Mouse (Mus musculus) intestine, postnatal 0 days (tissue): ENCODE measurements around the gene Plxnb1. TPM values are rescaled to one million over a fixed set of nuclear protein-coding genes. Genes with fewer than 3 reads are reported as not detected.

ENCODE experiments used
- ATAC-seq: fragments of 200-750 bp; cut with Nextera tagmentation; 2 replicates; pipeline ENCODE4 v1.8.0; 2017; ENCODE audit warnings: mild to moderate bottlenecking, moderate TSS enrichment, moderate library complexity
- H3K27ac ChIP-seq: fragments of 300-500 bp; sonication (generic); 2 replicates; pipeline ENCODE4 v1.5.1; 2014; ENCODE audit warnings: mild to moderate bottlenecking, low read depth, low read length, moderate library complexity
- H3K27me3 ChIP-seq: fragments of 300-500 bp; sonication (generic); replicated peaks from 2 replicates; pipeline ENCODE4 v1.6.1; 2014; ENCODE audit warnings: low read length, mixed read lengths; ENCODE audit not compliant: control insufficient read depth, insufficient read depth
- H3K36me3 ChIP-seq: fragments of 300-500 bp; sonication (generic); 2 replicates; pipeline ENCODE4 v1.6.1; 2014; ENCODE audit warnings: mild to moderate bottlenecking, moderate library complexity; ENCODE audit not compliant: control insufficient read depth, insufficient read depth
- H3K4me1 ChIP-seq: fragments of 300-500 bp; sonication (generic); replicated peaks from 2 replicates; pipeline ENCODE4 v1.6.1; 2014; ENCODE audit warnings: antibody characterized with exemption, low read length, mixed read lengths; ENCODE audit not compliant: control insufficient read depth, insufficient read depth
- H3K4me2 ChIP-seq: fragments of 300-500 bp; sonication (generic); replicated peaks from 2 replicates; pipeline ENCODE4 v1.6.1; 2014; ENCODE audit warnings: low read depth, mild to moderate bottlenecking, moderate library complexity
- H3K4me3 ChIP-seq: fragments of 300-500 bp; sonication (generic); 2 replicates; pipeline ENCODE4 v1.5.1; 2014; ENCODE audit warnings: low read depth, low read length
- H3K9ac ChIP-seq: fragments of 300-500 bp; sonication (generic); 2 replicates; pipeline ENCODE4 v1.6.1; 2014; ENCODE audit warnings: mild to moderate bottlenecking, low read depth, low read length
- H3K9me3 ChIP-seq: fragments of 300-500 bp; sonication (generic); 2 replicates; pipeline ENCODE4 v1.6.1; 2016; ENCODE audit warnings: mixed run types; ENCODE audit not compliant: control insufficient read depth
- CTCF ChIP-seq: sonication (generic); IDR thresholded peaks from 2 replicates; pipeline ENCODE4 v1.5.1; 2016; ENCODE audit warnings: low read depth, mild to moderate bottlenecking, control low read depth, antibody characterized with exemption, moderate library complexity
- WGBS: fragments of 180-500 bp; shearing (Covaris S2); extraction: QIAGEN DNeasy Blood & Tissue Kit; methylation state at CpG from one replicate; pipeline ENCODE4 v1.1.7; 2014; 5-methylcytosine and 5-hydroxymethylcytosine counted together
- polyA plus RNA-seq: library from polyadenylated mRNA; unstranded; fragments of >200 nt; fragmentation: Nextera tagmentation; extraction: Ambion mirVana; gene quantifications from 2 replicates; pipeline ENCODE4 v1.2.1, GENCODE M21; 2015

The Plxnb1 gene
- polyA plus RNA-seq, 1 experiment from 2014 or later: 1.6 TPM

DNA sequence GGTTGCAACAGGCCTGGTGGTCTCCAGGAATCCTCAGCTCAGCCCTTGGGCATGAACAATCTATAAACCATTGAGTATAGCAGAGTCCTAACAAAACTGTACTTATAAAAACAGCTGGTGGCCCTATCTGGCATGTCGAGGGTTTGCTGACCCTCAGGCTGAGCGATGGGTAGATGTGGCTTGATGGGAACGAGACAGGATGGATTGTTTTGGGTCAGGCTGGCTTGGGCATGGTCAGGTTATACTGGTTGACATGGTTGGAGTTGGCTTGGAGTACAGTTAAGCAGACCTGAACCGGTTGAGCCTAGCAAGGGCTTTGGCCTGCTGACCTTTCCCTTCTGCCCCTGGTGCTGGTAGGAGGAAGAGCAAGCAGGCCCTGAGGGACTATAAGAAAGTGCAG is 15.9 kb downstream of the Plxnb1 start:
- no peak for ATAC-seq
- TF ChIP-seq CTCF: no peak
- 80% methylated on average over 4 of the region's 4 CpGs for WGBS
- Histone ChIP-seq H3K4me1 (no peaks in the 10 kb centered on the region), H3K4me3 (no peak overlapping the region), H3K9ac (no peak overlapping the region), H3K4me2 (no peak overlapping the region), H3K27me3 (no peaks in the 10 kb centered on the region), H3K9me3 (no peaks in the 10 kb centered on the region), H3K36me3 (peaks cover 41% of the 10 kb centered on the region), H3K27ac (no peak overlapping the region)

DNA sequence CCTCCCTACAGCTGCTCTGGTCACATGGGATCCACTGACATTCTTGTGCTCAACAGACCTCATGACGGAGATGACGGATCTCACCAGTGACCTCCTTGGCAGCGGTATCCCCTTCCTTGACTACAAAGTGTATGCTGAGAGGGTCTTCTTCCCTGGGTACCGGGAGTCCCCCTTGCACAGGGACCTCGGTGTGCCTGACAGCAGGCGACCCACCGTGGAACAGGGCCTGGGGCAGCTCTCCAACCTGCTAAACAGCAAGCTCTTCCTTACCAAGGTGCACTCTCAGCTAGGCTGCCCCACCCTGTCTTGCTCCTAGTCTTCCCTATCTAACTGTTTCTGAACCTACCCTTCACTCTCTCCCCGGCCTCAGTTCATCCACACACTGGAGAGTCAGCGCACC is 16.4 kb downstream of the Plxnb1 start:
- Histone ChIP-seq H3K36me3 (peaks cover 37% of the 10 kb centered on the region), H3K9me3 (no peaks in the 10 kb centered on the region), H3K27ac (no peak overlapping the region), H3K4me3 (no peak overlapping the region), H3K4me1 (no peaks in the 10 kb centered on the region), H3K4me2 (no peak overlapping the region), H3K9ac (no peak overlapping the region), H3K27me3 (no peaks in the 10 kb centered on the region)
- no peak for TF ChIP-seq CTCF
- no peak for ATAC-seq
- WGBS: 92% methylated on average over 9 of the region's 9 CpGs

DNA sequence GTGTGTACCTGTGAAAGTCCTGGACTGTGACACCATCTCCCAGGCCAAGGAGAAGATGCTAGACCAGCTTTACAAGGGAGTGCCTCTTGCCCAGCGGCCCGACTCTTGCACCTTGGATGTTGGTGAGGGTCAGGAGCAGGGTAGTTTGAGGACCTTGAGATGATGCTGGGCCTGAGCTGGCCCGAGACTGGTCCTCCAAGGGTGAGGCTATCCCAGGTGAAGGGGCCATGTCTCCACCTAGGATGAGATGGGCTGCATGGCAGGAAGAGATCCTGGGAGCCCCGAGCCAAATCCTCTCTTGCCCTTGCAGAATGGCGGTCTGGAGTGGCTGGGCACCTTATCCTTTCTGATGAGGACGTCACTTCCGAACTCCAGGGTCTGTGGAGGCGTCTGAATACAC is 18.1 kb downstream of the Plxnb1 start:
- TF ChIP-seq CTCF: no peak
- 91% methylated on average over 8 of the region's 8 CpGs for WGBS
- H3K36me3 ChIP-seq: peaks cover 34% of the 10 kb centered on the region

DNA sequence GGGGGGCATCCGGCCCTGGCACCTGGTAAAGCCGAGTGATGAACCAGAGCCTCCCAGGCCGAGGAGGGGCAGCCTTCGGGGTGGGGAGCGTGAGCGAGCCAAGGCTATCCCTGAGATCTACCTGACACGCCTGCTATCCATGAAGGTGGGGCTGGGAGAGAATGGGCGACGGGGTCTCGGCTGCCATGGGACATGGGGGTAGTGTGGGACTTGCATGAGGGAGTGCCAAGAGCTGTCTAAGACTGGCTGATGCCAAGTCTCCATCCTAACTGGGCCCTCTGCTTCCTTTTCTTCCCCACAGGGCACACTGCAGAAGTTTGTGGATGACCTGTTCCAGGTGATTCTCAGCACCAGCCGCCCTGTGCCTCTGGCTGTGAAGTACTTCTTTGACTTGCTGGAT is 19.1 kb downstream of the Plxnb1 start:
- Histone ChIP-seq H3K27me3 (no peaks in the 10 kb centered on the region), H3K9ac (no peak overlapping the region), H3K4me2 (no peak overlapping the region), H3K27ac (no peak overlapping the region), H3K36me3 (peaks cover 29% of the 10 kb centered on the region), H3K4me1 (no peaks in the 10 kb centered on the region), H3K4me3 (no peak overlapping the region), H3K9me3 (no peaks in the 10 kb centered on the region)
- TF ChIP-seq CTCF: no peak
- WGBS: 91% methylated on average over 11 of the region's 11 CpGs
- ATAC-seq: no peak

More for the DNA sequence above, 18.1 kb downstream of the Plxnb1 start:
- Histone ChIP-seq H3K9me3 (no peaks in the 10 kb centered on the region), H3K4me1 (no peaks in the 10 kb centered on the region), H3K4me3 (no peak overlapping the region), H3K4me2 (no peak overlapping the region), H3K27me3 (no peaks in the 10 kb centered on the region), H3K27ac (no peak overlapping the region), H3K9ac (no peak overlapping the region)
- no peak for ATAC-seq

DNA sequence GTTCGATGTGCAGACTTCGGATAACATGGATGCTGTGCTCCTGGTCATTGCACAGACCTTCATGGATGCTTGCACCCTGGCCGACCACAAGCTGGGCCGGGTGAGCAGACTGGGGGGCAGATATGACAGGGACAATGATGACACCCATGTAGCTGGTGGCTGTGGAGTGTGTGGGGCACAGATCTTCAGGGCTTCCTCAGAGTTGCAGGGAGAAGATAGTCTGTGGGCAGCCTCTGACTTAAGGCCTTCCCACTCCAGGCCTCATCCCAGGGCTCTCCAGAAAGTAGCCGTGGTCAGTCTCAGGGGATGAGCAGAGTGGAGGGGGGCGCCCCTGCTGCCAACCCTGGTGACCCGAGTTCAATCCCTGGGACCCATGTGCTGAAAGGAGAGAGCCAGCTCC is 19.7 kb downstream of the Plxnb1 start:
- Histone ChIP-seq H3K4me2 (no peak overlapping the region), H3K4me1 (no peaks in the 10 kb centered on the region), H3K36me3 (peaks cover 28% of the 10 kb centered on the region), H3K27me3 (no peaks in the 10 kb centered on the region), H3K9ac (no peak overlapping the region), H3K9me3 (no peaks in the 10 kb centered on the region), H3K27ac (no peak overlapping the region; the same call in 1 of the 2 replicates), H3K4me3 (no peak overlapping the region)
- 86% methylated on average over 7 of the region's 7 CpGs for WGBS
- ATAC-seq: no peak
- no peak for TF ChIP-seq CTCF

DNA sequence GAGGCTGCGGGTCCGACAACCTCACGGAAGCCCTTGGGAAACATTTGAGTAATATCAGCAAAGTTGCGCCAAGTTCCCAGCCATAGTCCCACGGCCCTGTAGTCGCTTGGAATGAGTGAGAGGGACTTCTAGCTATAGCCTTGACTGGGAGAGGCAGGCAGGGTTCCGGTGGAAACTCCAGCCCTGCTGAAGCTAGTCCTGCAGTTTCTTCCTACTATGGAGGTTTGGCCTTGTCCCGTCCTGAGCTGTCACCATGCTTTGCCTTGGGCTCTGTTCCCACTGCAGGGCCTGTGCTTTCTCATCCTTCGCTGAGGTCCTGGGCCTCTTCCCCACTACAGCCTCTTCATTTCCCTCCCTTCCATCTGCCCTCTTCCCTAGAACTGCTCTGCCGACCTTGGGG is 21.0 kb downstream of the Plxnb1 start:
- no peak for TF ChIP-seq CTCF
- Histone ChIP-seq H3K27me3 (no peaks in the 10 kb centered on the region), H3K4me1 (no peaks in the 10 kb centered on the region), H3K4me3 (no peak overlapping the region), H3K9me3 (no peaks in the 10 kb centered on the region), H3K27ac (no peak overlapping the region), H3K36me3 (peaks cover 22% of the 10 kb centered on the region), H3K9ac (no peak overlapping the region), H3K4me2 (no peak overlapping the region)
- WGBS: 91% methylated on average over 10 of the region's 10 CpGs
- no peak for ATAC-seq

DNA sequence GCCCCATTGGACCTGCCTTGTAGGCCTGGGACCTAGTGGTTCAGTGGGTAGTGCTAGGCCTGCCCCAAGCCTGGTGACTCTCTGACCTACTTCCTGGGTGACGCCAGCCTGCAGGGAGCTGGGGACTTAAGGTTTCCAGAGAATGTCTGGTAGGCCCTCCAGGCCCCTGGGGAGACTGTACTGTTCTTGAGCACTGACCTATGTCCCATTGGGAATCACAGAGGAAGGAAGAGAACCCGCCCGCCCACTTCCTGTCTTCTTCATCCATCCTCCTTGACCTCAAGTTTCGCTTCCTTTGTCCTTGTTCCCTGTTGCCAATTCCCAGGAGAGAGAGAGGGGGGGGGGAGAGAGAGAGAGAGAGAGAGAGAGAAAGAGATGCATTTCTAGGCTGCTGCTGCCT is 22.9 kb downstream of the Plxnb1 start:
- H3K27me3 ChIP-seq: no peaks in the 10 kb centered on the region
- H3K4me3 ChIP-seq: no peak overlapping the region
- no peak for ATAC-seq
- TF ChIP-seq CTCF: no peak
- no peak overlapping the region for H3K9ac ChIP-seq
- no peak overlapping the region for H3K4me2 ChIP-seq
- no peak overlapping the region for H3K27ac ChIP-seq
- H3K36me3 ChIP-seq: 0 out of 2 replicates have a peak, but pooled peaks cover 6% of the 10 kb centered on the region
- H3K4me1 ChIP-seq: no peaks in the 10 kb centered on the region
- 71% methylated on average over 4 of the region's 4 CpGs for WGBS
- no peaks in the 10 kb centered on the region for H3K9me3 ChIP-seq
